Mouse (Mus musculus) ES-E14 (cell line): ENCODE results near the gene Glb1l.

Experiments
- CHD2 ChIP-seq: IDR thresholded peaks from 2 replicates; pipeline ENCODE4 v1.6.1; 2014; ENCODE audit warnings: mild to moderate bottlenecking, low read depth, low read length, inconsistent platforms
- MAFK ChIP-seq: IDR thresholded peaks from 2 replicates; pipeline ENCODE4 v1.6.1; 2014; ENCODE audit warnings: mild to moderate bottlenecking, low read depth, low read length, inconsistent platforms; ENCODE audit not compliant: insufficient read depth
- ZC3H11A ChIP-seq: IDR thresholded peaks from 2 replicates; pipeline ENCODE4 v1.6.1; 2012; ENCODE audit warnings: low read depth, mild to moderate bottlenecking, inconsistent platforms, low read length, borderline replicate concordance

GRCm38 (mm10) chr1:75168472-75169464, 41.8 kb downstream of the Glb1l start, which contains the start of gene Zfand2b:
- TF ChIP-seq MAFK (no peak), ZC3H11A (no peak), CHD2 (0 out of 2 replicates have a peak, but pooled peaks have one; percentile 5)
